Mouse (Mus musculus) hindbrain, embryonic 16.5 days (tissue): Measurements from ENCODE around the gene Gm7075. TPM values are rescaled to one million over a fixed set of nuclear protein-coding genes. Genes with fewer than 3 reads are reported as not detected.
"Not testable (repeated sequence)": the region's sequence is repeated elsewhere in the genome, so short reads cannot be mapped to it uniquely, and the experiment has no call there.

Experiments used
- ATAC-seq: fragments of 200-750 bp; cut with Nextera tagmentation; 2 replicates; pipeline ENCODE4 v1.8.0; 2017; ENCODE audit warnings: moderate TSS enrichment, moderate library complexity
- H3K27ac ChIP-seq: fragments of 300-500 bp; sonication (generic); 2 replicates; pipeline ENCODE4 v1.5.1; 2014; ENCODE audit warnings: low read depth, mild to moderate bottlenecking, control low read depth, low read length, moderate library complexity
- H3K27me3 ChIP-seq: fragments of 300-500 bp; sonication (generic); replicated peaks from 2 replicates; pipeline ENCODE4 v1.6.1; 2014; ENCODE audit warnings: low read length; ENCODE audit not compliant: control insufficient read depth, insufficient read depth
- H3K36me3 ChIP-seq: fragments of 300-500 bp; sonication (generic); 2 replicates; pipeline ENCODE4 v1.6.1; 2014; ENCODE audit warnings: mild to moderate bottlenecking, low read length, moderate library complexity, mixed read lengths; ENCODE audit not compliant: control insufficient read depth, insufficient read depth
- H3K4me1 ChIP-seq: fragments of 300-500 bp; sonication (generic); 2 replicates; pipeline ENCODE4 v1.6.1; 2014; ENCODE audit warnings: low read depth, low read length; ENCODE audit not compliant: control insufficient read depth, insufficient read depth
- H3K4me2 ChIP-seq: fragments of 300-500 bp; sonication (generic); 2 replicates; pipeline ENCODE4 v1.6.1; 2014; ENCODE audit warnings: mild to moderate bottlenecking, low read length, control low read depth, moderate library complexity
- H3K4me3 ChIP-seq: fragments of 300-500 bp; sonication (generic); 2 replicates; pipeline ENCODE4 v1.5.1; 2014; ENCODE audit warnings: mild to moderate bottlenecking, low read length, control low read depth, moderate library complexity
- H3K9ac ChIP-seq: fragments of 300-500 bp; sonication (generic); 2 replicates; pipeline ENCODE4 v1.6.1; 2014; ENCODE audit warnings: low read depth, mild to moderate bottlenecking, control low read depth, low read length, moderate library complexity
- H3K9me3 ChIP-seq: fragments of 300-500 bp; sonication (generic); 2 replicates; pipeline ENCODE4 v1.6.1; 2014; ENCODE audit warnings: mild to moderate bottlenecking, low read length, moderate library complexity; ENCODE audit not compliant: control insufficient read depth
- WGBS: fragments of 180-500 bp; shearing (Covaris S2); extraction: QIAGEN DNeasy Blood & Tissue Kit; methylation state at CpG from one replicate; pipeline ENCODE4 v1.1.7; 2014; 5-methylcytosine and 5-hydroxymethylcytosine counted together
- polyA plus RNA-seq: library from polyadenylated mRNA; unstranded; fragments of >200 nt; fragmentation: Nextera tagmentation; extraction: Ambion mirVana; gene quantifications from 2 replicates; pipeline ENCODE4 v1.2.1, GENCODE M21; 2015

Gene Gm7075
- polyA plus RNA-seq, 1 experiment from 2014 or later: not detected

DNA sequence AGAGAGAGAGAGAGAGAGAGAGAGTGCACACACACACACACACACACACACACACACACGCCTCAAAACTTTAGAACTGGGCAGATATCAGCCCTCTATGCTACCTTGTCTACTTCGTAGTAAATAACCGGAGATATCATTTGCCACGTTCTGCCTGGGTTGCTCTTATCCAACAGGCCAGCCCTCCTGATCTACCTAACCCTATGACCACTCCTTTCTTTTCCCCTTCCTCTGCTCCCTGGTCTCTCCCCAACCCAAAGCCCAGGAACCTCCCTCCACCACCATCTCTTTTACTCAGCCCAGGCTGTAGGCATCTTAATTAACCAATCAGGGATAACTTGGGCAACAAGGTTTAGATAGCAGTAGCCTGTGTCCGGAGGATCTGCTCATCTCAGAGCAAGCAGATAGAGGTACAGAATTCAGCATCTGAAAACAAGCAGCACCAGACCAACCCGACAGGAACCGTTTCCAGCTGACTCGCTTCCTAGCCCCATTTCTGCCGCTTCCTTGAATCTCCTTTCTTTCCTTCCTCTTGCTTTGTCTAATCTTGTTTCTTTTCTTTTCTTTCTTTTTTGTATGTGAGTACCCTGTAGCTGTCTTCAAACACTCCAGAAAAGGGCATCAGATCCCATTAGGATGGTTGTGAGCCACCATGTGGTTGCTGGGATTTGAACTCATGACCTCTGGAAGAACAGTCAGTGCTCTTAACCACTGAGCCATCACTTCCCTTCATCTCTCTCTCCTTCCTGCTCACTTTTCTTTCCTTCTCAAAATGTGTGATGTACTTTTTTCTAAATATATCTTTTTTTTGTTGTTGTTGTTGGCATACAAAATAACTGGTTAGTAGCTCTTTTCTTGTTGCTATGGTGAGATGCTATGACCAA lies 2.2 kb upstream of the Gm7075 start:
- ATAC-seq: no peak
- 87% methylated on average over 9 of the region's 9 CpGs for WGBS
- no peak overlapping the region for H3K4me3 ChIP-seq
- no peak overlapping the region for H3K27ac ChIP-seq
- H3K4me2 ChIP-seq: no peak overlapping the region
- no peak overlapping the region for H3K9ac ChIP-seq
- H3K36me3 ChIP-seq: no peaks in the 10 kb centered on the region
- no peaks in the 10 kb centered on the region for H3K4me1 ChIP-seq
- H3K9me3 ChIP-seq: no peaks in the 10 kb centered on the region
- no peaks in the 10 kb centered on the region for H3K27me3 ChIP-seq

DNA sequence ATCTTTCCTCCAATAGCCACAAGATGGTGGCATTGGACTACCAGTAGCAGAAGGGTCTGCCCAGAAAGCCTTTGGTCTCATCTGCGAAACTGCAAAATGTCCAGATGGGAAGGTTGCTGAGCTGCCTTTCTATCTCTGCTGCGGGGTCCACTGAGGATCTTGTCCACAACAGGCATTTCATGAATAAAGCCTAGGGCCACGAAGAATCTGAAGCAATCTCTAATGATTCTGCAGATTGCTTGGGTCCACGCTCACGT lies 1.1 kb upstream of the Gm7075 start:
- Histone ChIP-seq H3K27me3 (no peaks in the 10 kb centered on the region), H3K9ac (no peak overlapping the region), H3K27ac (no peak overlapping the region), H3K4me3 (no peak overlapping the region), H3K36me3 (no peaks in the 10 kb centered on the region), H3K9me3 (no peaks in the 10 kb centered on the region), H3K4me1 (no peaks in the 10 kb centered on the region), H3K4me2 (no peak overlapping the region)
- no peak for ATAC-seq
- 69% methylated on average over 5 of the region's 5 CpGs for WGBS

DNA sequence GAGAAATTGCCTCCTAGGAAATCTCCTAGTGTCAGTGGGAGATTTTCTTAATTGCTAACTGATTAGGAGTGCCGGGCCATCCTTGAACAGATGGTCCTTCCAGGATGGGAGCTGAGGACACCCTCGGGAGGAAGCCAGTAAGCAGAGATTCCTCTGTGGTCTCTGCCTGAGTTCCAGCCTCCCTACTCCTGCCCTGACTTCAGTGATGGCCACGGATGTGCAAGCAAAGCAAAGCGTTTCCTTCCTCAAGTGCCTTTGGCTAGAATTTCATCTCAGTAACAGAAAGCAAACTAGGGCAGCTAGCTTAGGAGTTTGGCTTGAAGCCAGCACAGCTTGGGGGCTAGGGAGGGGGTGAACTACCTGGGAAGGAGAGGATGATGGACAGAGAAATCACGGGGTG lies 4.5 kb downstream of the Gm7075 start:
- H3K4me2 ChIP-seq: no peak overlapping the region
- no peak for ATAC-seq
- WGBS: 65% methylated on average over 5 of the region's 5 CpGs

DNA sequence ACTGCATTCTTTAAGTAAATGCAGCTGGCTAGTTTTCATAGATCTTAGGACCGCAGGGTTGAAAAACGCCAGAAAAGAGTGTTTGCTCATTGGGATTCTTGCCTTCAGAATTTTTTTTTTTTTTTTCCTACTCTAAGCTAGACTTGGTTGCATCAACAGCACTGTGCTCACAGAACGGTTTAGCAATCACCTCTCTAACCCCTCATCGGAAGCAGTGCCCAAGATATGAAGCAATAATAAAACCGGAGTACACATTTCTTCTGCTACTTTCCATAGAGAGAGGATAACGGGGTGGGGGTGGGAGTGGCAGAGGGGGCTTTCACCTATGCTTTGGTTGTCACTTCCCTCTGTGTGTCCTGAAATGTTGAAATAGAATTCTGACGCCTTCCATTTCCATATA lies 5.7 kb downstream of the Gm7075 start:
- peak overlapping the region; percentile 36; the same call in 1 of the 2 replicates for H3K4me2 ChIP-seq
- no peaks in the 10 kb centered on the region for H3K27me3 ChIP-seq
- H3K4me3 ChIP-seq: no peak overlapping the region
- no peaks in the 10 kb centered on the region for H3K4me1 ChIP-seq
- no peak for ATAC-seq
- no peaks in the 10 kb centered on the region for H3K36me3 ChIP-seq
- WGBS: 65% methylated on average over 7 of the region's 7 CpGs
- H3K9me3 ChIP-seq: no peaks in the 10 kb centered on the region
- H3K27ac ChIP-seq: no peak overlapping the region
- H3K9ac ChIP-seq: no peak overlapping the region

More for the DNA sequence above, 4.5 kb downstream of the Gm7075 start:
- no peaks in the 10 kb centered on the region for H3K36me3 ChIP-seq
- no peaks in the 10 kb centered on the region for H3K27me3 ChIP-seq
- H3K9me3 ChIP-seq: no peaks in the 10 kb centered on the region
- H3K27ac ChIP-seq: no peak overlapping the region
- no peak overlapping the region for H3K4me3 ChIP-seq
- no peak overlapping the region for H3K9ac ChIP-seq
- no peaks in the 10 kb centered on the region for H3K4me1 ChIP-seq

DNA sequence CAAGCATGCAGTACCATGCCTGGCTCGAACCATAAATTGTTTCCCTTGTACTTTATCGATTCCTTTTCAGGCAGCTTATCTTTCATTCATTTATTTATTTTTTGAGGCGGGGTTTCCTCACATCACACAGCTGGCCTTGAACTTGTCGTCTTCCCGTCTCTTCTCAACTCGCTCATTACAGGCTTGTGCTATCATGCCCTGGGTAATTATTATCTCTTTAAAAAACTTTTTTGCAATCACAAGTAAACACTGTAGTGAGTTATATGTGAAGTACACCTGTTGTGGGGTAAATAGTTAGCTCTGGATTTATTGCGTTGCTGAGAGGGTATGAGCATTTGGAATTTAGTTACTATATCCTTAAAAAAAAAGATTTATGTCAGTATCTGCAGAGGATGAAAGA lies 6.3 kb downstream of the Gm7075 start:
- 87% methylated on average over 7 of the region's 7 CpGs for WGBS

DNA sequence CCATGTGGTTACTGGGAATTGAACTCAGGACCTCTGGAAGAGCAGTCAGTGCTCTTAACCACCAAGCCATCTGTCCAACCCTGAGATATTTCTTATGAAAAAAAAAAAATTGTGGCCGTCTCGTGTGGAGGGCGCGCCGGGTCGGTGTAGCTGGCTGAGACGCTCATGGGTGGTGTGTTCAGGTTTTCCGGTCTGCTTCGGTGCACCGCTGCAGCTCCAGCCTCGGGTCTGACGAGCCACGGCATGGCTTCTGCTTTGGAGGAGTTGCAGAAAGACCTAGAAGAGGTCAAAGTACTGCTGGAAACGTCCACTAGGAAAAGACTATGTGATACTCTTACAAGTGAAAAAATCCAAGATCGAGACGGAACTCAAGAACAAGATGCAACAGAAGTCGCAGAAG lies 8.8 kb downstream of the Gm7075 start:
- Histone ChIP-seq H3K4me1 (no peaks in the 10 kb centered on the region), H3K4me2 (no peak overlapping the region), H3K9ac (no peak overlapping the region), H3K4me3 (no peak overlapping the region), H3K9me3 (no peaks in the 10 kb centered on the region), H3K36me3 (no peaks in the 10 kb centered on the region), H3K27ac (no peak overlapping the region), H3K27me3 (no peaks in the 10 kb centered on the region)
- no peak for ATAC-seq
- WGBS: 92% methylated on average over 17 of the region's 17 CpGs

More for the DNA sequence above, 6.3 kb downstream of the Gm7075 start:
- Histone ChIP-seq H3K9ac (no peak overlapping the region), H3K4me2 (no peak overlapping the region), H3K4me1 (no peaks in the 10 kb centered on the region), H3K27me3 (no peaks in the 10 kb centered on the region), H3K27ac (no peak overlapping the region), H3K9me3 (no peaks in the 10 kb centered on the region), H3K4me3 (no peak overlapping the region), H3K36me3 (no peaks in the 10 kb centered on the region)
- no peak for ATAC-seq

DNA sequence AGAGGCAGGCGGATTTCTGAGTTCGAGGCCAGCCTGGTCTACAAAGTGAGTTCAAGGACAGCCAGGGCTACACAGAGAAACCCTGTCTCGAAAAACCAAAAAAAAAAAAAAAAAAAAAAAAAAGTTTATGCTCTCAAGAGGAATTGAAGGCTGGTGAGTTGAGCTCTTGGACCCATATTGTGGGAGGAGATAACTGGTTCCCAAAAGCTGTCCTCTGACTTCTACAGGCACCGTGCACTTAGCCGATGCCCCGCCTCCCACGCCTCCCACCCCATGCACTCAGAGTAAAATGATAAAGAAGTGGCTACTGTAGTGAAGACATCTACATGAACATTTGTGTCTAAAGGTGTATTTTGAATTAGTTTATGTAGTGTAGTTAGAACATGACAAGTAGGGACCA lies 9.9 kb downstream of the Gm7075 start:
- H3K4me3 ChIP-seq, H3K4me1 ChIP-seq, H3K9ac ChIP-seq, ATAC-seq, H3K36me3 ChIP-seq, H3K27ac ChIP-seq, H3K4me2 ChIP-seq, H3K27me3 ChIP-seq, H3K9me3 ChIP-seq: not testable (repeated sequence)
- WGBS: 96% methylated on average over 6 of the region's 7 CpGs

DNA sequence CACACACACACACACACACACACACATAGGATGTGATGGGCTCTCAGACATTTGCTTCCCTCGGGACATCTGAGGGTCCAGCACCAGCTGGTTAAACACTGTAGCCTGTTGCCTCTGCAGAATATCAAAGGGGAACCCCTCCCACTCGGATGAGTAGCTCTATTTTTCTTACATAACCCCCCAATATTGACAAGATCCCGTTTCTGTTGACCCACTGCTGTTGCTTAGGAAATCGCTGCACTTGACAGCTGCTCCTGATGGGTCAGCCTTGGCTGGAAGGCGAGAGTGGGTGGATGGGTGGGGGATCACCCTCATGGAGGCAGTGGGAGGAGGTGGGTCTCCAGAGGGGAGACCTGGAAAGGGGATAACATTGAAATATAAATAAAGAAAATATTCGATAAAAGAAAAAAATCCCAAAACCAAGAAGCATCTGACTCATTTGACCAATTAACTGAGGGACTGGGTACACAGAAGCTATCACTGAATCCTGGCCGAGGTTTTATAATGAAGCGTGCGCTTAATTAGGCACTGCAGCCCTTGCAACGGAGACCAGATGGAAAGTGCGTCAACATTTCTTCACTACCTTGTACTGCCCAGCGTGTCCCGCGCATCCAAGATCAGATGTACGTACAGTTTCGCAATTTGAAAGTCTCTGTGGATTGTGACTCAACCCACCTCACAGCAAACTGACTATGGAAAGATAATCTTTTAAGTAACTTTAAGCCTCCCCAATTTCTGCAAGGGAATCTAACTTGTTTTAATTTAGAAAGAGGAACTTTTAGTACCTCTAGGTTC lies 11.2 kb downstream of the Gm7075 start:
- Histone ChIP-seq H3K4me1 (no peaks in the 10 kb centered on the region), H3K4me3 (no peak overlapping the region), H3K27me3 (no peaks in the 10 kb centered on the region), H3K36me3 (no peaks in the 10 kb centered on the region), H3K9ac (no peak overlapping the region), H3K9me3 (no peaks in the 10 kb centered on the region), H3K4me2 (no peak overlapping the region), H3K27ac (no peak overlapping the region)
- 52% methylated on average over 16 of the region's 16 CpGs for WGBS
- ATAC-seq: peak; percentile 37; the same call in 1 of the 2 replicates

DNA sequence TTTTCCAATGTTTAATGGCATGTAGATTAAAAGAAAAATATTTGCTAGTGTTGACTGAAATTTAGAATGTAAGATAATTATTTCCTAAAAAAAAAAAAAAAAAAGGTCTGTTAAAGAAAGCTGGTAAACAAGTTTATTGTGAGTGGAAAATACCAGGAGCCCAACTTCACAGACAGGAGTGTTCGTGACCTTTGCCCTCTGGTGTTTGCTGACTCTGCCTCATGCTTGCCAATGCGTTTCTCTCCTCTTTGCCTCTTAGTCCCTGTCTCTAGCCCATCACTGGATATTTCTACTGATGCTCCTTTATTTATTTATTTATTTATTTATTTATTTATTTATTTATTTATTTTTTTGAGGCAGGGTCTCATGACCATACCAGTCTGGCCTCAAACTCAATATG lies 18.0 kb downstream of the Gm7075 start:
- Histone ChIP-seq H3K9me3 (no peaks in the 10 kb centered on the region), H3K27me3 (no peaks in the 10 kb centered on the region), H3K36me3 (no peaks in the 10 kb centered on the region), H3K27ac (no peak overlapping the region), H3K4me2 (no peak overlapping the region), H3K4me3 (no peak overlapping the region), H3K4me1 (no peaks in the 10 kb centered on the region), H3K9ac (no peak overlapping the region)
- 80% methylated on average over 2 of the region's 2 CpGs for WGBS
- ATAC-seq: no peak
